Mouse (Mus musculus): ENCODE results near the gene Clspn.

DNA sequence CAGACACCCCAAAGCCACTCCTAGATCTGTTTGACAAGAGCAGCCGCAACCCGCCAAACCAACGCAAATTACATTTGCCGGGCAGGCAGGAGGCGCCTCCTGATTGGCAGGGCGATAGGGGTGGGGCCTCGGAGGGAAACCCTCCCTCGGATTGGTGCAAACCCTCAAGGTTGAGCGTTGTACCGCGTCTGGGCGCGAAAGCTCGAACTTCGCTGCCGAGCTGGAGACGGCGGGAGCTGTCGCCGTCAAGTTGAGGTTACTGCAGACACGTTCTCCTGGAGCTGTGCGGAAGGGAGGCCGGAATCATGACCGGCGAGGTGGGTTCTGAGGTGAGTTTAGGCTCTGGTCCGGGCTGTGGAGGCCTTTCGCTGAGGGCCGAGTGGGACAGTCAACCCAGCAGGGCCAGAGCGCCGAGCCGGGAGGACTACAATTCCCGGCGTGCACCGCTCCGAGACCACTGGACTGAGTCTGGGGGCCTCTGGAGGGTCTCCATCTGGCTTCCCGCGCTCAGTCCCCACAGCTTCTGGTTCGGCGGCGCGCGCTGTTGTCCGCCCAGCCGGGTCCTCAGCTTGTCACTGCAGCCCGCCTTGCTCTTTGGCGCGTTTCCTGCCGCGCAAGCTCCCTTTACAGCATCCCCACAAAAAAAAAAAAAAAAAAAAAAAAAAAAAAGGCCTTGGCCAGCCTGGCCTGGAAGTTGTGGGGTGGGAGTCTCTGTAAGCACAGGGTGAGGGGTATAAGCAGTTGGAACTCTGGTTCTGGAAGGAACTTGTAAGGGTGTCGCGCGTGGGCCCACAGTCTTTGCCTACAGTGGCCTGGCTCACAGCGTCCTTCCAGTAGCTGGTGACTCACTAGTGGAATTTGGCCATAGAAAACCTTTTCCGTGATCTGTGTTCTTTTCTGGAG lies at the start of gene Clspn:
- TF ChIP-seq CTCF (IDR thresholded peaks at IDR 0.05; ENCODE audit: low read depth, low read length) (no peak), EP300 (IDR thresholded peaks at IDR 0.05; ENCODE audit: insufficient read depth, low read depth, low read length) (no peak), POLR2A (IDR thresholded peaks at IDR 0.05; ENCODE audit: insufficient read depth, low read length) (peak; percentile 57)
